Mouse (Mus musculus): ENCODE measurements around the gene Rpe.

Rpe gene

GRCm38 (mm10) chr1:66700693-66701575 lies at the start of gene Rpe:
Rpe (plus strand) TSS chr1:66700831.
- DNase-seq (ENCODE audit: low read depth, low spot score), result peak; percentile 93

GRCm38 (mm10) chr1:66655119-66655746 lies 45.4 kb upstream of the Rpe start:
- peak; percentile 49 for DNase-seq (ENCODE audit: low read depth, low spot score)

- peak; percentile 43 for DNase-seq (ENCODE audit: low read depth, low spot score)
Measured at GRCm38 (mm10) chr1:66655747-66656119, 44.9 kb upstream of the Rpe start.

GRCm38 (mm10) chr1:66671475-66671874 lies 29.2 kb upstream of the Rpe start:
- no peak for DNase-seq (ENCODE audit: low read depth, low spot score)

DNA sequence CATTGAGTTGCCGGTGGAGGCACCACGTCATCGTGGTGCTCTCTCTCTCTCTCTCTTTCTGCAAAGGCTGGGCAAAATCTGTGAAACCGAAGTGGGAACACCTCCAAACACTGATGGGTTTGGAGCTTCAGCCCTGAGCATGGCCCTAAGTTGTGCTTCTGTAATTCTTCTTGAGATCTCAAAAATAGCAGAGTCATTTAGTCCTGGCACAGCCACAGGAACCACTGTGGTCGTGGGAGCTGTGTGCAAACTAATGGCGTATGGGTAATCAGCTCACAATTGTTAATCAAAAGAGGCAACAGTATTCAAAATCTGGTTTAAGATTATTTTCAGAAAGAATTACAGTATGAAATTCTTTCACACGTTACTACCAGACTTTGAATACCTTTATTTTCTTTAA lies 27.8 kb upstream of the Rpe start:
- DNase-seq (ENCODE audit: low read depth, low spot score), result no peak

DNA sequence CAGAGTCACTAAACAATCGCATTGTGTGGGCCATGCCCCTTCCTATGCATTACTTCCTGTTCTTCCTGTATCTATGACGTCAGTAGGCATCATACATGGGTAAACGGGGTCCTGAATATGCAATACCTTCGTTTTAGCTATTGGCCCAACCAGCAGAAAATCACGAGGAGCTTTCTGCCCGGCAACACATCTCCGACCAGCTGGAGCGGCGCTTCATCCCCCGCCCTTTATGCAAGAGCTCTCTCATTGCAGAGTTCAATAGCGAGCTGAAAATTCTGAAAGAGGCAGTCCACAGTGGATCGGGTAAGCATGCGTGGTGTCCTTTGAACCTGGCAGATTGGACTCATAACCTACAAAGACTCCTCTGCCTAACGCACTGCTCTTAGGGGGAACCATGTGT lies 22.7 kb upstream of the Rpe start:
- DNase-seq (ENCODE audit: low read depth, low spot score), result peak; percentile 21

GRCm38 (mm10) chr1:66678662-66679061 lies 22.0 kb upstream of the Rpe start:
- no peak for DNase-seq (ENCODE audit: low read depth, low spot score)

GRCm38 (mm10) chr1:66682974-66683373 lies 17.7 kb upstream of the Rpe start:
- no peak for DNase-seq (ENCODE audit: low read depth, low spot score)

DNA sequence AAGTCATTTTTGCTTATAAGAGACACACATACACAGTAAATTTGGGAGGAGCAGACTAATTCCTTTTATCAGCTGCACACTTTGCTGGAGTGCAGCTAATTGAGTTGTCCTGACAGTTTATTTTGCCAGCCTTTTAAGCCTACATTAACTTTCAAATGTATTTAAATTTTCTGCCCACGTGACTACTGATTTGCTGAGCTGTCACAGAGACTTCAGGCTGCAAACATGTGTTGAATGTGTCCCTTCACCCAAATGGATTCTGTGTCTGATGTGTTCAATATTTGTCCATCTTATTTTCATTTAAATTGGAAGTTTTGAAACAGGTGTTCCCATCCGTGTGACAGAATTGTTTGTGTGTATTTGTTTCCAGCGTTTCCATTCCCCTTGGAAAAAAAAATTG lies 8.9 kb upstream of the Rpe start:
- no peak for DNase-seq (ENCODE audit: low read depth, low spot score)

DNA sequence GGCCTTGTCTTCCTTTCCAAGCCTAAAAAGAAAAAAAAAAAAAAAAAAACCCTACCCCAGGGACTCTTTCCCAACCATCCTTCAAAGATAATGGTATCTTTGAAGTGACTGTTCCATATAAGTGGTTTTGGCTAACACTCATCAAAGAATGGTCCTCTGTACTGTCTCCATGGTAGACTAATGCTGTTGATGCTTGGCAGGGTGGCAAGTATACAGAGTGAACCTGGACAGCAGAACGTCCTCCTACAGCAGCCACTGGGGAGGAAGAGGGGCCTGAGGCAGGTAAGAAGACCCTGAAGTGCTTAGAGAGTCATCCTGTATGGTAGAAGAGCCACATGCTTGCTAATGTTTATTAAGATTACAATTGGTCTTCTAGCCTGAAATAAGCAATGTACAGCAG lies 8.3 kb upstream of the Rpe start:
- no peak for DNase-seq (ENCODE audit: low read depth, low spot score)

DNA sequence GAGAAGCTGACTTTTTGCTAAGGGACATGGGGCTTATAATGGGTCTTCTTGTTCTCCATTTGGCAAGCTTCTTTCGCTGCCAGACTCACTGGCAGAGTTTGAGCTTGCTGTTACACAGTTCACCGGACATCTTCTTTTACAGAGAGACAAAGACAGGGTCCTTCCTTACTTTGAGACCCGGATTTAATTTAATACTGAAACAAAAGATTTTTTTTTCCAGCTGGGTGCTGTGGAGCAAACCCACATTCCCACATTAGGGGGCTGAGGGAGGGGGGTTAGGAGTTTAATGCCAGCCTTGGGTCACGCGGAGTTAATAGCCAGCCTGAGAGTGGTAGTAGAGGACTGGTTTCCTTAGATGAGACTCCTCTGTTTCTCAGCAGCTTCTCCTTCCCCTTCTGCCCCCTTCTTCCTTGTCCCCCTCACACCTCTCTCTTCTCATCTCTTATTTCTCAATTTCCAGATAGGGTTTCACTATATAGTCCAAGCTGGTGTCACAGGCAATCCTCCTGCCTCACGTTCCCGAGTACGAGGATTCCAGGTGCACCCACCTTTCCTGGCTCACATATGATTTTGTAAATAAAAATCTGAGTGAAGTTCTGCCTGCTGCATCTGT lies 7.7 kb upstream of the Rpe start:
- DNase-seq (ENCODE audit: low read depth, low spot score), result no peak

DNA sequence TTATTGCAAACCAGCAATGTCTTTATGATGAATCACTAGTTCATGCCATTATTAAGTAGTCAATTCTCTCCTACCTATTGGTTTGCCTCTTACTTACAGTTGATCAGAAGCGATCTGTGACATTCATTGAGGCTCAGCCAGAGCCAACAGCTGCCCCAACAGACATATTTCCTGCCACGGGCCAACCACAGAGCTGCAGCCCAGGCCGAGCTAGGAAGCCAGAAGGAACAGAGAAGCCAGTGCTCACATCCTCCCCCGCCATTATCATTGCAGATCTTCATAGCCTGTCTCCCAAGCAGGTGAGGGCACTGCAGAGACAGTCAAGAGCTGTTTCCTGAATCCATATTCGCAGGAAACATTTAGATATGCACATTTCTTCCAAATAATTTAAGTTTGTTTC lies 6.4 kb upstream of the Rpe start:
- no peak for DNase-seq (ENCODE audit: low read depth, low spot score)

DNA sequence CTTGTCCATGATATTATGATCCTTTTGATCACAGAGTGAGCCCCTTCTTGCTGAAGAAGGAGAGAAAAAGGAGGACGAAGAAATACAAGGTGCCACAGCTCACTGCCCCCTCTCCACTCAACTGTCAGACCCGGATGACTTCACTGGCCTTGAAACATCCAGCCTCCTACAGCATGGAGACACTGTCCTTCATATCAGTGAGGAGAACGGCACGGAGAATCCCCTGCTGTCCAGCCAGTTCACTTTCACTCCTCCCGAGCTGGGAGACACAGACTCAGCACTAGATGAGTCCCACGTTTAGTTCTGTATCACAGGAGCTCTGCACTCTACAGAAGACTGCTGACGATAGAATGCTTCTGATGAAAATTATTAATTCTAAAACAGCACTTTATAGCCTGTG lies 5.3 kb upstream of the Rpe start:
- no peak for DNase-seq (ENCODE audit: low read depth, low spot score)

- DNase-seq (ENCODE audit: low read depth, low spot score), result peak; percentile 79
Measured at GRCm38 (mm10) chr1:66699630-66700029, 1.0 kb upstream of the Rpe start.

- peak; percentile 76 for DNase-seq (ENCODE audit: low read depth, low spot score)
Measured at GRCm38 (mm10) chr1:66700149-66700692, 410 bp upstream of the Rpe start.

DNA sequence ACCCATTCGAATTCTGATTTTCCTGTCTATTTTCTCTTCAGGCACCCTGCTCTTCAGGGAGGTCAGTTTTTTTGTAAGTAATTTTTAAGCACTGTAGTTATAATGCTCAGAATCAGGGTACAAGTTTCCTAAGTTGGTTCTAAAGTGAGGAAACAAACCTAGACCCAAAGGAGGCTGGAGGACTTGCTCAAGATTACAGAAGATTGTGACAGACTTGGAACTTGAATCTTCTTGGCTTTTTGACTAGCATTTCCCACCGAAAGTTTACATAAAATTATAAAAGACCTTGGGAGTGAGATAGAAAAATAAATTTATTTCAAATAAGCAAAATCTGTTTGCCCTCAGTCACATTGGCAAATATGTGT lies 927 bp downstream of the Rpe start:
- DNase-seq (ENCODE audit: low read depth, low spot score), result no peak

GRCm38 (mm10) chr1:66702623-66703345 lies 2.2 kb downstream of the Rpe start:
- no peak for DNase-seq (ENCODE audit: low read depth, low spot score)

DNA sequence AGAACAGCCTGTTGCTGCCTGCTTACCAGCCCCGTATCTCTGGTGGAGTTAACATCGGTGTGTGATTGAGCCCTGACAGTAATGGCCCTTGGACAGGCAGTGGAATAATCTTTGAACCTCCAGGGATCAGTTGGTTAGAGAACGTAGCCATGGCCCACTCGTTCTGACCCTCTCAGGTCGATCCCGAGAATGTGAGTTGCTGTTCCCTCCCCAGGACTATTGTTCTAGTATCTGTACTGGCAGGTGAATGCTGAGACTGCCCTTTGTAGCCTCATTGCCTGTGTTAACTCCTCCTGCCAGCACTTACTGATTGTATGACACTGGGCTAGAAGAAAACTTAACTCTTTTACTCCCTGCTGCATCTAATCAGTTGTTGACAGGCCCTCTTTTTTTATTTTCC lies 3.9 kb downstream of the Rpe start:
- DNase-seq (ENCODE audit: low read depth, low spot score), result no peak

DNA sequence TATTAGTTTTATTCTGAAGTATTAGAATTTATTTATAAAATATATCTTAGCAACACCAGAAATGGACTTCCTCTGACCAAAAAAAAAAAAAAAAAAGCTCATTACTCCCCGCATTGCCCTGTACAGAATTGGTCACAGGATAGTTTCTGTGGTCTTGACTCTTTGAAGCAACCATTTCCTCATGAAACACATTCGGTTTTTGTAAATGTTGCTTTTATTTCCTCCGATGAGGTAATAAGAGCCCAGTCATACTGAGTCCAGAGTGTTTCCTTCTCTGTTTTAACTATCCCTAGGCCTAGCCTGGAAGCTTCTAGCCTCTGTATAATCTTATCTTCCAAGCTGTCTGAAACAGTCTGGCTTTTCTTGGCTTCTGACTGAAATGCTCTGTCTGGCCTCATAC lies 12.2 kb downstream of the Rpe start:
- DNase-seq (ENCODE audit: low read depth, low spot score), result no peak

DNA sequence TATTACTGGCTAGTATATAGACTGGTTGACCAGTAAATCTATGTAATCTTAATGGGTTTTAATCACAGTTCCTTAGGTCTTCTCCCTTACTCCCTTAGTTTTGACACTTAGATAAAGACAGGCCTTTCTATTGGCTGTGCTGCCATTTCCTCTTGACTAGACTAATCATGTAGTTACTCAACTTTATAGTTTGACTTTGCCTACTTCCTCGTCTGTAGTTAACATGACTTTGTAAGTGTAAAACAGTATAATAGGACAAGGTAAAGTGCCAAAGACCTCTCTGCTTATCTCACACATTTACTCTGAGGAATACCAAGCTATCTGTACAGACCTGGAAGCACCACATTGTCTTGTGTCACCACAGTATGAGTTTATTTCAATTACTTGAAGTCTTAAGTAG lies 29.9 kb downstream of the Rpe start:
- no peak for DNase-seq (ENCODE audit: low read depth, low spot score)

- DNase-seq (ENCODE audit: low read depth, low spot score), result no peak
Measured at GRCm38 (mm10) chr1:66768764-66769163, 68.1 kb downstream of the Rpe start.
